Mouse (Mus musculus) layer of hippocampus, adult 11-12 months (tissue): Measurements from ENCODE around the gene Cerk.
A peak's percentile ranks its signal among the peaks of the same experiment; 100 is the strongest.
"Not testable (repeated sequence)": the region's sequence is repeated elsewhere in the genome, so short reads cannot be mapped to it uniquely, and the experiment has no call there.

ENCODE experiments used
- DNase-seq: peaks from one replicate; pipeline ENCODE4 v3.0.0; 2022; ENCODE audit warnings: low spot score

The Cerk gene

DNA sequence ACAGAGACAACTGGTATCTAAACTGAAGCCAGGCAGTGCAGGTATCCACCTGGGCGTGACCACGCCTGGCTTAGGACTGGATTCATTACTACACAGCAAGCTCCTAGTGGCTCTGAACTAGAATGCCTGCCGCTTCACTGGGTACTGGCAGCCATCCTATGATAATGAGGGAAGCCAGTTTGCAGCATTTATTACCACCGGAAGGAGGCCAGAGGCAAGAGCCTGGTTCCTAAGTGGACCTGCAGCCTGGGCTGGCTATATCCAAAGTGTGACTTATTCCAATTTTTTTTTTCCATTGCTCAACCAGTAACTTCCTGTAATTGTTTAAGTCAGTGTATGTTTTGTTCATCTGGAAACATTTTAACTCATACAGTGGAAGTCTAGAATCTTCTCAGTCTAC, 20.4 kb upstream of the Cerk start:
- no peak for DNase-seq

DNA sequence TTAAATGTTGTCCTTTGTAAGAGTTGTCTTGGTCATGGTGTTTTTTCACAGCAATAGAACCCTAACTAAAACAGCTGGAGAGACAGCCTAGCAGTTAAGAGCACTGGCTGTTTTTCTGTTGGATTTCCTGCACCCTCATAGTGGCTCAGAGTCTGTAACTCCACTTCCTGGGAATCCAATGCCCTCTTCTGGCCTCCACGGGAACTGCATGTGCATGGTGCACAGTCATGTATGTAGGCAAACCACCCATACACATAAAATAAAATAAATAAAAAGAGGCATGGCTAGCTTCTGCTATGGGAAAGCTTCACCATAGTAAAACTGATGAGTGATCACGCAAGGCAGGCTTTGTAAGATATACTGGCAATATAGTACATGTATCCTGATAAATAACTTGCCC, 19.4 kb upstream of the Cerk start:
- peak; percentile 59 for DNase-seq

DNA sequence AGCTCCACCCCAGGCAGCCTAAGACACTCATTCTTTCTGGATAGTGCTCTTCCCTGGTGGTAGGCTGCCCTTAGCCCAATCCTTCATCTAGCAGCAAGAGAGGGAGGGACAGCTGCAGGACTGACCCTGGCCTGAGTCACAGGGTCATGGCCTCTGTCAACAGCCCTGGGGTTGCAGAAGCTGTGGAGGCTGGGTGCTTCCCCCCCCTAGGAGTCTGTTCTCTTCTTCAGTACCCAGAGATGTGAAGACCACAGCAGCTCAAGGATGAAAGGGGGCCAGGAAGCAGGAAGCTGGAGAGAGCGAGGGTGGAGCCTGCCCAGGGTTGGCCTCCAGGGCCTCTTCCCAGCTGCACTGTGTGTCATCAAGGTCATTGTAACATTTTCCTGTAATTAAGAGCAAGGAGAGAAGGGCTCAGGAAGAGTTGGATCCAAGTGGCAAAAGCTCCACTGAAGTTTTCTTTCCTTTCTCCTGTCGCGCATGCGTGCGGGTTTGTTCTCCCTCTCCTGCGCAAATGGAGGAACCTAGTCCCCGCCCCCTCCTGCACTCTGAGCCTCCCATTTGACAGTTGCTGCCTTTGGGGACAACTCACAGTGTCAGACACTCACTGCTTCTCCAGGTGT, 18.1 kb upstream of the Cerk start:
- no peak for DNase-seq

DNA sequence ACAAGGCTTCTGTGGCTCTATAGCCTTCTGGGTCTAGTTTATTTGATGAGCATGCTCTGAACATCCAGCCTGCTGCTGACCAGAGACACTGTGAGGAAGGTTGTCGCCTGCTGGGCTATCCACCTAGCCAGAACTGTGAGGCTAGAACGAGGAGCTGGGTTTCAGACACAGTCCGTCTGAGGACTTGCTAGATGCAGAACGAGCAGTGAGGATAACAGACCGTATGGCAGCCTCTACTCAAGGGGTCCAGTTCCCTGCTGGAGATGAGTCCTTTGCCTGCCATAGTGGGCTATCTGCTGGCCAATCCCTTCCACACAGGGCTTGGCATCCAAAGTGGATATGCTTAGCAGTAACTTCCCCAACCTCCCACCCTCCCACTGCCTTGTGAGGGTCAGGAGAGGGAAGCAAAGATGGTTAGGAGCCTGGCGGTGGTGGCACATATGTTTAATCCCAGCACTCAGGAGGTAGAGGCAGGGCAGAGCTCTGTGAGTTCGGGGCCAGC, 17.4 kb upstream of the Cerk start:
- DNase-seq = no peak

DNA sequence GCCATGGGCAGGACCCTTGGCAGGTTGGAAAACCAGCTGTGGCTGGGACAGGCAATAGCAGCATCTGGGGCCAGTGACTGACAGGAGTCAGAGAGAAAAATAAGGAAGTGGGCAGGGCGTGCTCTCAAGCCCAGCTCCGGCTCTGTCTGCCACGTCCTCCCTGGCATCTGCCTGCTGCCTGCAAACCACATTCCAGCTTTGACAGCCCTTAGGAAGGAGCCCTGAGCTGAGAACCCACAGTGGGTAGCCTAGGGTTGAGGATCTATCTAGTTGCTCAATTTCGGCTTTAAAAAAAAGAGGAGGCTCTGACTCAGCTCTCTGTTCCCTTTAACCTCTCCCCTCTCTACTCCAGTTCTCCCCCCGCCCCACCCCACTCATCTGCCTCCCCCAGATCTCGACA, 16.7 kb upstream of the Cerk start:
- DNase-seq = peak; percentile 61

DNA sequence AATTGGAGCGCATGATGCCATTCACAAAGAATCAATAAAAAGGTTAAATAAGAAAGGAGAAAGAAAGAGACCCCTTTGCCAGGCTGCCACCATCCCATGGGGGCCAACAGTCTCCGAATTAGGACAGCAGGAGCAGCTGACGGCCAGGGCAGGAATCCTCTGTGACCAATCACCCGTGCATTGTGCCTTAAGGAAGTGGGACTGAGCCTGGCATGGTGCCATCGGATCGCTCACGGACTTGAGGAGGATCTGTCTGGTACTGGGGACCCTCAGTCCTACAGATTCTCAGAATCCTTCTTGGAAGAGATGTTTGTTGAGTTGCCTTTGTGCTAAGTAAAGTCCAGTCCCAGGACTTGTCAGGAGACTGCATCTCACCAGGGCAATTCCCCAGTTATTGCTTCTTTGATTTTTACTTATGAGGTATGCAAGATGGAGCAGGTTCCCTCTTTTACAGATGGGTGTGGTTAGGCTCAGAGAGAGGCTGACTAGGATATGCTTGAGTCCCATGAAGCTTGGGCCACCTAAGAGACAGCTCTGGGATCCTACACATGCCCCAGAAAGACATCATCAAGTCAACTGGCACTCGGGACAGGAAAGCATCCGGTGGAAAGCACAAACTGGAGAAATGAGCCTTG, 15.9 kb upstream of the Cerk start:
- DNase-seq = no peak

DNA sequence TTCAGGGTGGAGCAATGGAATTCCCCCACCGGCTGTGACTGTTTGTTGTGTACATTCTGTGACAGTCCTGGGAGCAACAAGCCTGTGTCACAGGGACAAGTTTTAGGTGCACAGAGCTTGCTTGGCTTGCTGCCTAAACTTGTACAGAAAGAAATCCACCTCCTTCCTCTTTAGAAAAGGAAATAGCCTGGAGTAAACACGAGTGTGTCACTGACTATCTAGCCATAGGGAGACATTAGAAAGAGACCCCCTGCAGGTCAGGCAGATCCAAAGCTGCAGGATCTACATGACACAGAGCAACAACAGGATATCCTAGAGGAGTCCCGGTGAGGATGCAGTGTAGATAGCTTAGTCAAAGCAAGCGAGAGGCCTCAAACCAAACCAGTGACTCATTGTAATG, 15.2 kb upstream of the Cerk start:
- no peak for DNase-seq

DNA sequence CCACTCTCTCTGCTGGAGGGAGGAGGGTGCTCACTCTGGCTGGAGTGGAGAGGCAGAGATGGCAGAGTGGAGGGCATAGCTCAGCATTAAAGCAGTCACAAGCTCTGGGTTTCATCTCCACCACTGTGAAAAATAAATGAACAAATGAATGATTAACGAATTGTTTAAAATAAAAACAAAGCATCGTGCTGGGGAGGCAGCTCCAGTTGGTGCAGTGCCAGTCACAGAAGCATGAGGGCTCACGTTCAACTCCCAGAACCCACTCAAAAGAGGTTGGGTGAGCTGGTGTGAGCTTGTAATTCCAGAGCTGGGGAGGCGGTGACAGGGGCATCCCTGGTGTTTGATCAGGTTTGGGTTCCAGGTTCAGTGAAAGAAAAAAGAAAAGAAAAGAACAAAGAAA, 14.2 kb upstream of the Cerk start:
- DNase-seq = no peak

DNA sequence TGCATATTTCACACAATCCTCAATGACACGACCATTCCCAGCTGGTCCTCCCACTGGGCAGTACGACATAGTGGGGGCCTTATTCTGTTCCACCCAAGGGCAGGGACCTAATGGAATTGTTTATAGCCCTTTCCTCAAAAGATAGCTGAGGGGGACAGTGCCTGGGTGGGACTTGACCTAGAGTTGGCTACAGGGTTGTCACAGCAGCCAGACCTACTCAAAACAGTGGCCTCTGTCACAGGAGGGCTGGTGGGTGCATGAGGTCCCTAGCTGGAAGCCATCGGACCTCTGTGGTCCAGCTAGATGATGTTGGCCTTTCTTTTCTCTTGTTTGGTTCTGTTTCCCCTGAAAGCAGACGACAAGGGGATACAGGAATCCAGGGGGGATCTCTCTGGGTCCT, 13.5 kb upstream of the Cerk start:
- no peak for DNase-seq

DNA sequence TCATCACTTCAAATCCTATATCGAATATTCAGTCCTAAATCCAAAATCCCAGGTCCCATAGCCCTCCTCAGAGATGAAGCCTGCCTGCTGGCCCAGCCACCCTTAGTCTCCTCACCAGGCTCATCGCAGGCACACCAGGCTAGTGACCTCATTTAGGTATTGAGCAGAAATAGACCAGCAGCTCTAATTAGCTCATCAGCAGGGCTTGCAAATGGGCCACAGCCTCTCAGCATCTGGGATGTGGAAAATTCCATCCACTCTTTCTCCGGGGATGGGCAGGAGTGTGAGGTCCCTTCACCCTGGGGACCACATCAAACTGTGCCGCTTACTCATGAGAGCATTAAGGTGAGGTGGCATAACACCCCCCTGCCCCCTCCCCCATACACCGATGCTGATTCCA, 13.1 kb upstream of the Cerk start:
- no peak for DNase-seq

DNA sequence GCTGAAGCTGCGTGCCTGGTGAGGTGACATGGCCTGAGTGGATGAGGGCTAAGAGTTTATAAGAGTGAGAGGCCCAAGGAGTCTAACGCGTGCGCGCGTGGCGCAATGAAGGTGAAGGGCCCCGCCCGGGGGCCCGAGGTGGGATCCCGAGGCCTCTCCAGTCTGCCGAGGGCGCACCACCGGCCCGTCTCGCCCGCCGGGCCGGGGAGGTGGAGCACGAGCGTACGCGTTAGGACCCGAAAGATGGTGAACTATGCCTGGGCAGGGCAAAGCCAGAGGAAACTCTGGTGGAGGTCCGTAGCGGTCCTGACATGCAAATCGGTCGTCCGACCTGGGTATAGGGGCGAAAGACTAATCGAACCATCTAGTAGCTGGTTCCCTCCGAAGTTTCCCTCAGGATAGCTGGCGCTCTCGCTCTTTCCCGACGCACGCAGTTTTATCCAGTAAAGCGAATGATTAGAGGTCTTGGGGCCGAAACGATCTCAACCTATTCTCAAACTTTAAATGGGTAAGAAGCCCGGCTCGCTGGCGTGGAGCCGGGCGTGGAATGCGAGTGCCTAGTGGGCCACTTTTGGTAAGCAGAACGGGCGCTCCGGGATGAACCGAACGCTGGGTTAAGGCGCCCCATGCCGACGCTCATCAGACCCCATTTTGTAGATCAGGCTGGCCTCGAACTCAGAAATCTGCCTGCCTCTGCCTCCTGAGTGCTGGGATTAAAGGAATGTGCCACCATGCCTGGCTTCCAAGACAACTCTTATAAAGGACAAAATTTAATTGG, 8.9 kb upstream of the Cerk start:
- not testable (repeated sequence) for DNase-seq

DNA sequence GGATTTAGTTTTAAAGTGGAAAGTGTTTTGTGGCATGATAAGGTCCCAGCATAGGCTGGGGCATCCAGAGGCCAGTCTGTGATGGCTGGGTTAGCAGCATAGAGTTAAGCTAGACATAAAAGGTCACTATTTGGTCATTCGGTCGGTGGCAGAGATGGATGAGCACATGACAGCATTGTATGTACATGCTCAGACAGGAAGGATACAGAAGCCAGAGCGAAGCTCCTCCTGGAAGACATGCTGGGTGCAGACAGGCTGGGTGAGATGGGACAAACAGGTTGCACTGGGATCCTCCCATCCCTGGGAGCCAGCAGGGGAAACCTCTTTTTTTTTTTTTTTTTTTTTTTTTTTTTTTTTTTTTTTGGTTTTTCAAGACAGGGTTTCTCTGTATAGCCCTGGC, 6.0 kb upstream of the Cerk start:
- DNase-seq = no peak

DNA sequence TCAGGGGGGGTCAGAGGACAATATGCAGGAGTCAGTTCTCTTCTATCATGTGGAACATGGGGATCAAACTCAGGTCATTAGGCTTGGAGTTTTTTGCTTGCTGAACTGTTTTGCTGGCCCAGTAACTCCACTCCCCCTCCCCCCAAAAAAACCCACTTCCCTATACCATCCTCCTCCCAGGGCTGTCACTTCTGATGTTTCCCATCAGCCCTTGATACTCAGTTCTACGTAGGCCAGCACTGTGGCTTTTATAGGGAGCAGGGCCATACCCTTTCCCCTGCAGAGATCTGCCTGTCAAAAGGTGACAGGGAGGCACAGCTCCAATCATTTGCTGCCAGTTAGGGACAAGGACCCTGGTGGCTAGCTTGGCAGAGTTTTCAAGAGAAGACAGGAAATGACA, 5.6 kb upstream of the Cerk start:
- no peak for DNase-seq

DNA sequence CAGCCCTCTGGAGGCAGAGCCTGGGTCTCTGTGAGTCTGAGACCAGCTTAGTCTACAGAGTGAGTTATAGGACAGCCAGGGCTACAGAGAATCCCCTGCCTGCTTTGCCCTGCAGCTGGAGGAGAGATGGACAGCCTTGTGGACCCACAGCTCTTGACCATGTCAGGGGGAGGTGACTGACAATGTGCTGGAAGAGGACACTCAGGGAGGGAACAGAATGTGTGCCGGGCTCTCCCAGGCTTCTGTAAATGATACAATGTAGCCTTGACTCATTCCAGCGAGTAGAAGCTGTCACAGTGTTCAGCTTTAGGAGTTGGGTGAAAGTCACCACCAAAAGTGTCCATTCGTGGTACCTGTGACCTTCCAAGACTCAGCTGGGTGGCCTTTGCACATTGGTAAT, 4.4 kb upstream of the Cerk start:
- DNase-seq = no peak

DNA sequence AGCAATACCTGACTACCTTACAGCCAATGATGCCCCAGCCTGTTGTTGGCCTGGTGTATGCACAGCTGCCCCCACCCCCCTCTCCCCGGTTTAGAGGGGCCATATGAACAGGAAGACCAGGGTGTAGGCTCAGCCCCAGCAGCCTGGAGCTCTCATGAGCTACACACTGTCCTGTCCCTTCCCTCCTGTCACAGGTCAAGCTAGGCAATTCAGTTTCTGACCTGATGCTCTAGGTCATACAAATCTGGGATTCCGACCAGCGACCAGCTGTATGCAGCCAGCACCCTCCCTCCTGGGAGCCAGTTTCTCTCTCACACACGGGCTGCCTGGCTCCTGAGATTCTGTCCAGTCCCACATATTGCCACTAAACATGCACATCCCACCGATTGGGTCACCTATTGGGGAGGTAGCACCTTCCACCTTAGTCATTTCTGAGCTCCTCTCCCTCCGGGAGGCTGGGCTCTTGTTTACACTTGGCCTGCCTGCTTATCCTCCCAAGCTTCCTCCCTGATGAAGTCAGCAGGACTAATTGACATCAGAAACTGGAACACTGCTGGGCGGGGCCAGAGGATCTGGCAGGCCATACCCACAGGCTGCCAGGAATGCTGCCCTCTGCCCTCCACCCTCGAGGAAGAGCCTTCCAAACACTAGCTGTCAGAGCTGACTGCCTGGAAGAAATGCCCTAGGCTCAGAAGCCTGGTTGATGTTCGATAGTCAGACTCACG, 3.0 kb upstream of the Cerk start:
- DNase-seq = peak; percentile 78

DNA sequence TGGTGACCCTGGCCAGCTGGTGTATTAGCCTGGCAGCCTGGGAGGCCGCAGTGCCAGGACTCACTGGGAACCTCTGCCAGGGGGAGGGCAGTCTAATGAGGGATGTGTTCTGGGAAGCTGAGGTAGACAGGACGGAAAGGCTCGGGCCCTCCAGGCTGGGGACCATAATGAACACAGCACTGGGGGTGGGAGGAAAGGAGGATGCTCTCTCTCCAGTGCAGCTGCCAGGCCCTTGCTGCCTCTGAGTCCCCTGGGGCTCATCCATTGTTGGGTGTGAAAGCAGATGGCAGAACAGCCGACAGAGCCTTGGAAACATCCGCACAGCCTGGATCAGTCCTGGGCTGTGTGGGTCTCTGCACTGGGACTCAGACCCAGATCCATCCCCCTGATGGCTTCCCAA, 2.2 kb upstream of the Cerk start:
- peak; percentile 55 for DNase-seq

DNA sequence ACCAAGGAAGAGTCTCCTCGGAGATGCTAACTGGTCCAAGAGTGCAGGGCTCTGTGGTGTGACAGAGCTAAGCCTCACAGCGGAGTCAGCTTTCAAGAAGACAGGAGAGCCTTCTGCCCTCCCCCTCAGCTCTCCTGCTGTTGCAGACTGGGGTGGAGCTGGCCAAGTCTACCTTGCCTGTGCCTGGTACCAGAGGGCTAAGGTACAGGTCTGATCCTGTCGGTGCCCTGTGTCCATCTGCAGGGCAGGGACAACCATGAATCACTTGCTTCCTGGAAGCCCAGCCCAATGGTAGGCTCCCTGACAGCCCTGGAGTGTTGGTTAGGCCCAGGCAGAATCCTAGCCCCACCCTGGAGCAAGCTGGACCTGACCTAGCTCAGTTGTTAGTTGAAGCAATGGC, 745 bp upstream of the Cerk start:
- DNase-seq = no peak

DNA sequence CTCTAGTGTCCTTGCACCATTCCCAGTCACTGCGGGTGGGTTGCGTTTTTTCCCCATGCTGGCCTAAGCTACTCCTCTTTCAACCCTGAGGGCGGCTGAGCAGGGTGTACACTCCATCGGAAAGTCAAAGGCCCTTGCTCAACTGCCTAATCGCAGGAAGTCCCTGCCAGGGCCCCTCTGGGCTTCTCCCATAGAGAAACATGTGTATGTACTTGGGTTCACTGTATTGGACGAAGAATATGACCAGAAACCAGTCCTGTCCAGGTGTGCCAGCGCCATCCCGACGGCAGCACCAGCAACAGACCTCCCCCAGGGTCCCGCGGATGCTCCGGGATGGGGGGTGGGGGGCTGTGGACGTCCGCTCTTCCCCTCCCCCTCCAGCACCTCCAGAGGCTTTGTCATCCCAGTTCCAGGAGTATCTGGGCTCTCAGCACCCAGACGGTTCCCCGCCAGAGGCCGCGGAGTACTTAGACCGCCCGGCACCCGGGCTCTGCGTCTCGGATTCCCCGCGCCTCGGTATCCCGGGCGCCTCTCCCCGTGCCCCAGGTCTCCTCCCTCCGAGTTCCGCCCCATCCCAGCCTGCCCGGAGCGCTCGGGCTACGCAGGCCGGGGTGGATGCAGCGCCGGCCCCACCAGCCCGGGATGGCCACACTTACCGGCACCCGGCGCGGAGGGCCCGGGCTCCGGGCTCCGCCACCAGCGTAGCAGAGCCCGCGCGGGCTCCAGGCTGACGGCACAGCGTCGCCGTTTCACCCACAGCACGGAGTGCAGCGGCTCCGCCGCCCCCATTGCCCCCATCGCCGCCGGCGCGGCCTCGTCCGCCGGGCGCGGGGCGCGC, 871 bp downstream of the Cerk start:
- DNase-seq = no peak

DNA sequence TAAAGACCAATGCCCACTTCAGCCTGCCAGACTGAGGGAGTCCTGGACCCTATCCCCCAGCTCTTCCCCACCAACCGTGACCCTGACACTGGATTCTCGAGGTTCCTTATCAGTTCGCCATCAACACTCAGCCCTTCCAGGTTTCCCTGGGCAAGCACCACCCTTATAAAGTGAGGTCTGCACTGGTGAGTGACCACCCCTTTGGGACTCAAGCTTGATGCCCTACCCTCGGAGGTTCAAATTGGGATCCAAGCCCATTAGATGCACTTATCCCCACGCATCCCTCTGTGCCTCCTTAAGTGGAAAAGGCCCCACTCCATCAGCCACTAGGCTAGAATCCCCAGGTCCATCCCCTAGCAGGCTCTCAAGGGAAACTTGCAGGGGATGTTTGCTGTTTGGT, 1.9 kb downstream of the Cerk start:
- no peak for DNase-seq

DNA sequence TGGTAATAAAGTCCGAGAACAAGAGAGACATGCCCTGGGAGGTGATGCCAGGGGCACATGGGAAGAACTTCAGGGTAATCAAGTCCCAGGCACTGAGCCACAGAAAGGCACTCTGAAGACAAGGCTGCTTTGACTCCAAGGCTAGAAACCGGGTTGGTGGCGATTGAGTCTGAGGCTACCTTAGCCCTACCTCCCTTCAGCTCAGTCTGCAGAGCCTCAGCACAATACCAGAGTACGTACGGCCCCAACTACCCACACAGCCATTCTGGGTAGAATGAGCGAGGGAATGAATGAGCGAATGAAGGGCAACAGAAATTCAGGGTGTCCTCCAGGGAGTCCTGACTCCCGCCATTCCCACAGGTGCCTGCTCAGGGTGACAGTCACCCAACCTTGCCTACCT, 2.5 kb downstream of the Cerk start:
- no peak for DNase-seq

DNA sequence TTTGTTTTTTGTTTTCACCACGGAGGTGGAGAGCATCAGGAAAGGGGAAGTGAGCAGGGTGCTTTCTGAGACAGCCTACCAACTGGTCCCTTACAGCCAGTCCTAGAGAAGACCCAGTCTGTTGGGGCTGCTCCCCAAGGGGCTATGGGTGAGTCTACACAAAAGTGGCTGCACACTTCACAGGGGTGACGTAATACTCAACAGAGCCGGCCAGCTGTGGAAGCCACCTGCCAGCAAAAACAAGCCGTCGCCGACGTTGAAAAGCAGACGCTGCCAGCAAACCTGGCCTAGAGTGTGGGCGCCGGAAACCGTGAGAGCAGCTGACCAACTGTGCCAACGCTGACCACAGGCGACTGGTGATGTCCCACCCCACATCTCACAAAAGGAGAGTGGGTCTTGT, 3.3 kb downstream of the Cerk start:
- DNase-seq = no peak

DNA sequence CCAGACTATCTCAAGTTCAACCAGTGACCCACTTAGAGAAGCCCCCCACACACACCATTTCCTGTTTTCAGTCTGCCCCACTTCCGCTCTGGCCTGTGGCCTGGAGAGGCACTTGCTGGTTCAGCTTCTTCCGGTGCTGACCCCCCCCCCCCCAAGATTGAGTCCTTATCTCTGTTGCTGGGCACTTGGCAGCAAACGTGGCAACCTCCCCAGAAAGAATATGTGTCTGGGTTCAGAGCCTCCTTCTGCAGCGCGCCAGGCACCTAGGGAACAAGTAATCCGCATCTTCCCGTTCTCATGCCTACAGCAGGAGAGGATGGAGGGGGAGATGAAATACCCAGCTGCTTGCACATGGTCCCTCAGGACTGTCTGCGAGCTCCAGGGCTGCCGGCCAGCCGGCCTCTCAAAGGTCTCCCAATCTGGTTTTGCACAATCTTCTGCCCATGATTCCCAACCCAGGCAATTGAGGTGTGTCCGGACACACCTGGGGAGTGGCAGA, 4.0 kb downstream of the Cerk start:
- no peak for DNase-seq
